Mouse (Mus musculus): ENCODE data around the gene Cops8. TPM values are rescaled to one million over a fixed set of nuclear protein-coding genes. Genes with fewer than 3 reads are reported as not detected.

Cops8 gene
- 119 TPM in 2 replicates for polyA plus RNA-seq (2015; fragmentation: Nextera tagmentation; extraction: Ambion mirVana)

DNA sequence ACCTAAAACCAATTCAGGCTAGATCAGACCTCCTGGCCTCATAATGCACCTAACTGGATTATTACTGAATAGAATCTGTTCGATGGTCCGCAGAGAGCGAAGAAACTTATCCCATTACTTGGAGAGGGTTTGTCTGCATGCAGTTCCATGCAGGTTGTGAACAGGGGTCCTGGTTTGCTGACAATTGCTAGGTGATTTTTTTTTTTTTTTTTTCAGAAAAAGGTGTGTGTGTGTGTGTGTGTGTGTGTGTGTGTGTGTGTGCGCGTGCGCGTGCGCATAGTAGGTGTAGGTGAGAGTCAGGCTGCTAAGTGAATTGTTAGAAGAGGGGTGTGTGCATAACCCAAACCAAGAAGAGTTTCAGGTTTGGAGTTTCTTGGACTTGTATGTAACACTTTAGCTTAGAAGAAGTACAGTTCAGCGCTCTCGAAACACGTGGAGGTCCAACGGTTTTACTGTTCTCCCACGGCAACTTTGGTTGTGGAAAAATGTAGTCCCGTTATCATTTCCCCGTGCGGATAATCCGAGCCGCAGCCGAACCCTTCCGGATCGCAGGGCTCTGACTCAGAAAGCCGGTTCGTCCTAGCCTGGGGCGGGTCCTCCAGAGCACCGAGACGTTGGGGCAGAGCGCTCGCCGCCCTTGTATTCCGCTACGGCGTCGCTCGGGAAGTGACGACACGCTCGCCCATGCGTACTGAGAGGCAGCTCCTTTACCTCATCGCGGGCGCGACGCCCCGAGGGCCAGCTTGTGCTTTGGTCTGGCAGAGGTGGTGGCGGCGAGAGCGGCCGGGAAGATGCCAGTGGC is at the start of gene Cops8:
Gene Cops8, plus strand, starts transcription at position 223 of the 802 bp plus-strand sequence.
- peak within 1 kb of the TSS; percentile 91 for H3K9ac ChIP-seq (ENCODE audit: low read depth, low read length)
- WGBS = 4% methylated on average over 48 of the region's 48 CpGs
- ATAC-seq = peak; percentile 99

DNA sequence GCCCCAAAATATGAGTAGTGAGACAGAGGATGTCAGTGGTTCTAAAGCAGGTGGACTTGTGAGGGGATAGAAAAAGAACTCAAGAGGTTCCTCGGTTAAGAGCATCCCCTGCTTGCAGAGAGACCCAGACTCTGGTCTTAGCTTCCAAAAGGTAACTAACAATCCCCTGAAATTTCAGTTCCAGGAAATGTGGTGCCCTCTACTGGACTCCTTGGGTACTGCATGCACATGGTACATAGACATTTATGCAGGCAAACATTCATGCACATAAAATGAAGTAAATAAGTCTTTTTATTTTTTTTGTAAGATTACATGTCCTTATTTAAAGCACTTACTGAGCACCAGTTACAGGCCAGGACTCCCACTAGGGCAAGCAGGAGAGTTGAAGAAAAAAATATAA is 45.6 kb upstream of the Cops8 start:
- Histone ChIP-seq H3K36me3 (ENCODE audit: control insufficient read depth, insufficient read depth, low read length) (no peaks in the 10 kb centered on the region), H3K27me3 (replicated peaks; ENCODE audit: control insufficient read depth, insufficient read depth, low read length) (no peaks in the 10 kb centered on the region), H3K4me2 (ENCODE audit: low read depth, low read length) (no peak overlapping the region), H3K9ac (ENCODE audit: low read depth, low read length) (no peak overlapping the region), H3K4me3 (ENCODE audit: low read length) (no peak overlapping the region), H3K9me3 (ENCODE audit: control insufficient read depth, low read length) (0 out of 2 replicates have a peak, but pooled peaks cover 3% of the 10 kb centered on the region), H3K4me1 (ENCODE audit: control insufficient read depth, insufficient read depth, low read length) (no peaks in the 10 kb centered on the region), H3K27ac (ENCODE audit: low read length) (no peak overlapping the region)
- no peak for ATAC-seq
- 83% methylated on average over 1 of the region's 1 CpGs for WGBS

More for the DNA sequence above, at the start of gene Cops8:
- Histone ChIP-seq H3K36me3 (ENCODE audit: control insufficient read depth, insufficient read depth, low read length) (peaks cover 3% of the 10 kb centered on the region), H3K4me3 (ENCODE audit: low read length) (peak within 1 kb of the TSS; percentile 87), H3K4me2 (ENCODE audit: low read depth, low read length) (peak within 1 kb of the TSS; percentile 58), H3K27me3 (replicated peaks; ENCODE audit: control insufficient read depth, insufficient read depth, low read length) (no peaks in the 10 kb centered on the region), H3K27ac (ENCODE audit: low read length) (peak within 1 kb of the TSS; percentile 77), H3K4me1 (ENCODE audit: control insufficient read depth, insufficient read depth, low read length) (peaks cover 7% of the 10 kb centered on the region), H3K9me3 (ENCODE audit: control insufficient read depth, low read length) (no peaks in the 10 kb centered on the region)

DNA sequence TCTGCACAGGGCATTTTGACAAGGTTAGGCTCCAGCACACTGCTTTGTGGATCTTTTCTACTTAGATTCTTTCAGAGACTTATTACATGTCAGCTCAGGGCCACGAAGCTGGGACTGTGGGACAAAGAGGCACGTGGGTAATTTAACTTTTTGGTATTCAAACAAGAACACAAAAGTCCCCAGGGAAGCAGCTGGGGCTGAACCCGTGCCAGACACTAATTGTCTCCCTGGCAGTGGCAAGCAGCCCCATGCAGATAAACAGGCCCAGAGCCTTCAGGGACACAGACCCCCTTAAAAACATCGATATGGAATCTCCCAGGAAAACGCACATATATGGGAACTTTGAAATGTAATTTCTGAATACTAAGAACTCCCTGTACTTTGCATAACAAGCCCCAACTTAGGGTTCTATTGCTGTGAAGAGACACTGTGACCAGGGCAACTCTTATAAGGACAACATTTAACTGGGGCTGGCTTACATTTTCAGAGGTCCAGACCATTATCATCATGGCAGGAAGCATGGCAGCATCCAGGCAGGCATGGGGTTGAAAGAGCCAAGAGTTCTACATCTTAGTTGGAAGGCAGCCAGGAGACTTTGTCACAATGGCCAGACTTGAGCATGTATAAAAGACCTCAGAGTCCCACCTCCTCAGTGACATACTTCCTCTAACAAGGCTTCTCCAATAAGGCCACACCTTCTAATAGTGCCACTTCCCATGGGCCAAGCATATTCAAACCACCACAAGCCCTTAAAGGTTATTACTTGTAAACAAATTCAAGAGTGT is 41.6 kb upstream of the Cops8 start:
- Histone ChIP-seq H3K27ac (ENCODE audit: low read length) (no peak overlapping the region), H3K4me3 (ENCODE audit: low read length) (no peak overlapping the region), H3K27me3 (replicated peaks; ENCODE audit: control insufficient read depth, insufficient read depth, low read length) (no peaks in the 10 kb centered on the region), H3K9me3 (ENCODE audit: control insufficient read depth, low read length) (0 out of 2 replicates have a peak, but pooled peaks cover 3% of the 10 kb centered on the region), H3K9ac (ENCODE audit: low read depth, low read length) (no peak overlapping the region), H3K36me3 (ENCODE audit: control insufficient read depth, insufficient read depth, low read length) (no peaks in the 10 kb centered on the region), H3K4me1 (ENCODE audit: control insufficient read depth, insufficient read depth, low read length) (0 out of 2 replicates have a peak, but pooled peaks cover 3% of the 10 kb centered on the region), H3K4me2 (ENCODE audit: low read depth, low read length) (no peak overlapping the region)
- no peak for ATAC-seq
- 58% methylated on average over 5 of the region's 5 CpGs for WGBS

- no peak overlapping the region for H3K4me2 ChIP-seq (ENCODE audit: low read depth, low read length)
- no peaks in the 10 kb centered on the region for H3K27me3 ChIP-seq (replicated peaks; ENCODE audit: control insufficient read depth, insufficient read depth, low read length)
- no peaks in the 10 kb centered on the region for H3K36me3 ChIP-seq (ENCODE audit: control insufficient read depth, insufficient read depth, low read length)
- no peak overlapping the region for H3K4me3 ChIP-seq (ENCODE audit: low read length)
- peaks cover 7% of the 10 kb centered on the region; the same call in 1 of the 2 replicates for H3K4me1 ChIP-seq (ENCODE audit: control insufficient read depth, insufficient read depth, low read length)
- no peak overlapping the region for H3K27ac ChIP-seq (ENCODE audit: low read length)
- no peak for ATAC-seq
- H3K9ac ChIP-seq (ENCODE audit: low read depth, low read length) = no peak overlapping the region
- 62% methylated on average over 3 of the region's 3 CpGs for WGBS
- H3K9me3 ChIP-seq (ENCODE audit: control insufficient read depth, low read length) = no peaks in the 10 kb centered on the region
These were observed 38.8 kb upstream of the Cops8 start for GRCm38 (mm10) chr1:90563945-90564344.

- H3K36me3 ChIP-seq (ENCODE audit: control insufficient read depth, insufficient read depth, low read length) = no peaks in the 10 kb centered on the region
- ATAC-seq = no peak
- H3K9ac ChIP-seq (ENCODE audit: low read depth, low read length) = no peak overlapping the region
- no peaks in the 10 kb centered on the region for H3K27me3 ChIP-seq (replicated peaks; ENCODE audit: control insufficient read depth, insufficient read depth, low read length)
- 47% methylated on average over 15 of the region's 15 CpGs for WGBS
- H3K27ac ChIP-seq (ENCODE audit: low read length) = no peak overlapping the region
- peaks cover 7% of the 10 kb centered on the region; the same call in 1 of the 2 replicates for H3K4me1 ChIP-seq (ENCODE audit: control insufficient read depth, insufficient read depth, low read length)
- H3K9me3 ChIP-seq (ENCODE audit: control insufficient read depth, low read length) = no peaks in the 10 kb centered on the region
- no peak overlapping the region for H3K4me2 ChIP-seq (ENCODE audit: low read depth, low read length)
- H3K4me3 ChIP-seq (ENCODE audit: low read length) = no peak overlapping the region
These were observed 35.9 kb upstream of the Cops8 start for GRCm38 (mm10) chr1:90566664-90567440.

GRCm38 (mm10) chr1:90573831-90574230 is 28.9 kb upstream of the Cops8 start:
- H3K4me1 ChIP-seq (ENCODE audit: control insufficient read depth, insufficient read depth, low read length) = no peaks in the 10 kb centered on the region
- no peaks in the 10 kb centered on the region for H3K27me3 ChIP-seq (replicated peaks; ENCODE audit: control insufficient read depth, insufficient read depth, low read length)
- no peak for ATAC-seq
- H3K27ac ChIP-seq (ENCODE audit: low read length) = no peak overlapping the region
- no peaks in the 10 kb centered on the region for H3K36me3 ChIP-seq (ENCODE audit: control insufficient read depth, insufficient read depth, low read length)
- no peak overlapping the region for H3K4me2 ChIP-seq (ENCODE audit: low read depth, low read length)
- no peak overlapping the region for H3K4me3 ChIP-seq (ENCODE audit: low read length)
- WGBS = 81% methylated on average over 6 of the region's 6 CpGs
- H3K9me3 ChIP-seq (ENCODE audit: control insufficient read depth, low read length) = no peaks in the 10 kb centered on the region
- no peak overlapping the region for H3K9ac ChIP-seq (ENCODE audit: low read depth, low read length)

DNA sequence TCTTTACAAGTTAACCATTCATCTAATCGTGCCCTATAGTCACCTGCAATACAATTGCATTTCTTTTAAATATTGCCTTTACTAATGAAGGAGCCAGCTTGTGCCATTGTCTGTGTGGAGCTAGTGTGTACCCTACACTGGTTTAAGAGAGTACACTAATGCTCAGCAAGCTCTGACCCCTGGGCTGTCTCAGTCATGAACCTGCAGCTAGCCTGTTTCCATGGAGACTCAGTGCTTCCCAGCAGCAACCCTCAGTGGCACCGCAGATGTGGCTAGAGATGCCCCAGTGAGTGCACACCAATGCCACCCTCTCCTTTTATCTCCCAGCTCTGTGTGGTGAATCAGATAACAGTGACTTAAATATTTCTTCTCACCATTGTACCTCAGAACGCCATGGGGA is 27.9 kb upstream of the Cops8 start:
- Histone ChIP-seq H3K4me3 (ENCODE audit: low read length) (no peak overlapping the region), H3K27ac (ENCODE audit: low read length) (no peak overlapping the region), H3K36me3 (ENCODE audit: control insufficient read depth, insufficient read depth, low read length) (no peaks in the 10 kb centered on the region), H3K4me2 (ENCODE audit: low read depth, low read length) (no peak overlapping the region), H3K9me3 (ENCODE audit: control insufficient read depth, low read length) (no peaks in the 10 kb centered on the region), H3K27me3 (replicated peaks; ENCODE audit: control insufficient read depth, insufficient read depth, low read length) (no peaks in the 10 kb centered on the region), H3K4me1 (ENCODE audit: control insufficient read depth, insufficient read depth, low read length) (no peaks in the 10 kb centered on the region), H3K9ac (ENCODE audit: low read depth, low read length) (no peak overlapping the region)
- ATAC-seq = no peak
- WGBS = 58% methylated on average over 3 of the region's 3 CpGs

DNA sequence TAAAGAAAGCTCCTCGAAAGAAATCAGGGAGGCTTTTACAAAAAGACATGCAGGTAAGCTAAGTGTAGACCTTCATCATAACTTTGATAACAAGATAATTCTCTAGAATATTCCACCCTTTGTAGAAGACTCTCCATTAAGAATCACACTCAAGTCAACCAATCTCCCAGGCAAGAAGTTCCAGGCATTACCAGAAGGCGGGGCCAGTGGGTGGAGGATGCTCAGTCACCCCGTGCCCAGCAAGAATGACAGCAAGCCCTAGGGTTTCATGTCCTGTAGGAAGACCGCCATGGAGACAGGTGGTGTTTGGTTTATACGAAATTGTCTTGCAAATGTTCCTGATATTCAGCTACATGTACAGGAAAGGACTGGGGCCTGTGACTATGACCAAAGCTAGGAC is 25.4 kb upstream of the Cops8 start:
- Histone ChIP-seq H3K4me3 (ENCODE audit: low read length) (no peak overlapping the region), H3K27me3 (replicated peaks; ENCODE audit: control insufficient read depth, insufficient read depth, low read length) (no peaks in the 10 kb centered on the region), H3K9ac (ENCODE audit: low read depth, low read length) (no peak overlapping the region), H3K9me3 (ENCODE audit: control insufficient read depth, low read length) (no peaks in the 10 kb centered on the region), H3K4me1 (ENCODE audit: control insufficient read depth, insufficient read depth, low read length) (no peaks in the 10 kb centered on the region), H3K27ac (ENCODE audit: low read length) (no peak overlapping the region), H3K4me2 (ENCODE audit: low read depth, low read length) (no peak overlapping the region), H3K36me3 (ENCODE audit: control insufficient read depth, insufficient read depth, low read length) (no peaks in the 10 kb centered on the region)
- no peak for ATAC-seq
- WGBS = 75% methylated on average over 5 of the region's 5 CpGs

GRCm38 (mm10) chr1:90582635-90583034 is 20.1 kb upstream of the Cops8 start:
- H3K9me3 ChIP-seq (ENCODE audit: control insufficient read depth, low read length) = no peaks in the 10 kb centered on the region
- no peak overlapping the region for H3K27ac ChIP-seq (ENCODE audit: low read length)
- H3K9ac ChIP-seq (ENCODE audit: low read depth, low read length) = no peak overlapping the region
- no peaks in the 10 kb centered on the region for H3K27me3 ChIP-seq (replicated peaks; ENCODE audit: control insufficient read depth, insufficient read depth, low read length)
- H3K4me2 ChIP-seq (ENCODE audit: low read depth, low read length) = no peak overlapping the region
- H3K4me3 ChIP-seq (ENCODE audit: low read length) = no peak overlapping the region
- no peaks in the 10 kb centered on the region for H3K36me3 ChIP-seq (ENCODE audit: control insufficient read depth, insufficient read depth, low read length)
- H3K4me1 ChIP-seq (ENCODE audit: control insufficient read depth, insufficient read depth, low read length) = no peaks in the 10 kb centered on the region
- no peak for ATAC-seq
- WGBS = 78% methylated on average over 7 of the region's 7 CpGs

Measured in intestine, embryonic 16.5 days (tissue).